Mouse (Mus musculus) layer of hippocampus, postnatal 25 days (tissue): Measurements from ENCODE around the gene Rsrc2. TPM values are rescaled to one million over a fixed set of nuclear protein-coding genes. Genes with fewer than 3 reads are reported as not detected.
A peak's percentile ranks its signal among the peaks of the same experiment; 100 is the strongest.

ENCODE experiments used
- DNase-seq, 2 experiments: peaks; one replicate each; pipeline ENCODE4 v3.0.0; 2022; ENCODE audit warnings: mixed read lengths in 2 of 2, low spot score in 1 of 2; ENCODE audit errors: extremely low spot score in 1 of 2
- total RNA-seq, 2 experiments: library from RNA; stranded (reverse); gene quantifications; 2 replicates each; pipeline ENCODE4 v1.2.3; 2021

The Rsrc2 gene
- total RNA-seq, 2 experiments from 2014 or later, result 90.6 to 108 TPM

DNA sequence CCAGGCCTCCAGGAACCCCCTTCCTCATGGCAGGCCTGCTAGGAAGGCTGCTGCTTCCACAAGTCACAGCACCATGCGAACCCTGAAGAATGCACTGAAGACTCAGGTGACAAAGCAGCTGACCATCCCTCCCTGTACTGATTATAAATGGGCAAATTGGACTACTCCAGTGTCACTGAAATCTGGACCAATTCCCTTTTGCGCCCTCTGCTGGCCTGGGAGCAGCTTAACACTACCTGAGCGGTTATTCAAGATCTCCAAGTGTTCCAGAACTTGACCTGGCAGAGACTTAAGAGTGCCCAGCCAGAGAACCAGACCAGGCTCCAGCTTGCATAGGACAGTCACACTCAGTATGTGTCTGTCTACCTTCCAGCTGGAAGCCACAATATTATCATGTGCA is 50.0 kb downstream of the Rsrc2 start:
- peak; percentile 40 to 80 for DNase-seq

DNA sequence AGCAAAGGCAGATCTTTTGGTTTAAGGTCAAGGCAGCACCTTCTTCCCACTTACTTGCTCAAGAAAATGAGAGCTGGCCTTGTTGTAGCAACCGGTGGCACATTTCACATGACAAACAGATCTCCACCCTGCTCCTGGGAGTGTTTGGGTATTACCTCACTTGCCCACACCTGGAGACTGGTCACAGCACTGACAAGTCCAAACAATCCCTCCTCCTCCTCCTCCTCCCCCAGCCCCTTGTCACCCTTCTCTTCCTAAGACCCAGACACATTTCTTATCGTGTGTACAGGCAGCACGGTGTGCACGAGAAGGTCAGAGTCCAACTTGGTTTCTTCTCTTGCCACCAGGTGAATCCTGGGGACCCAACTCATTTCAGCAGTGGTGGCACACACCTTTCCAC is 52.3 kb downstream of the Rsrc2 start:
- DNase-seq, result no peak

DNA sequence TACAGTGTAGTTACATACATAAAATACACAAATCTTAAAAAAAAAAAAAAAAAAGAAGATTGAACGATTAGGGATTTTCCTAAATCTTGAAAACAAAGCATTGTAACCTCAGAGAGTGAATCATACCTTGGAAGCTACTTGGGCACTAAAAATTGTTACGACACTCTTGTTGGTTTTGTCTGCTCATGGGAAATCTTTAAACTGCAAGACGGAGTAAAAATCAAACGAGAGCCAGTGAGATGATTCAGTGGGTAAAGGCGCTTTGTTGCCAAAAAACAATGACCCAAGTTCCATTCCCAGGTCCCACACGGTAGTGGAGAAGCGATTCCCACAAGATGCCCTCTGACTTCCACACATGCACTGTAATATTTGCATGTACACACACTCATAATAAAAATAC is 53.0 kb downstream of the Rsrc2 start:
- no peak for DNase-seq

DNA sequence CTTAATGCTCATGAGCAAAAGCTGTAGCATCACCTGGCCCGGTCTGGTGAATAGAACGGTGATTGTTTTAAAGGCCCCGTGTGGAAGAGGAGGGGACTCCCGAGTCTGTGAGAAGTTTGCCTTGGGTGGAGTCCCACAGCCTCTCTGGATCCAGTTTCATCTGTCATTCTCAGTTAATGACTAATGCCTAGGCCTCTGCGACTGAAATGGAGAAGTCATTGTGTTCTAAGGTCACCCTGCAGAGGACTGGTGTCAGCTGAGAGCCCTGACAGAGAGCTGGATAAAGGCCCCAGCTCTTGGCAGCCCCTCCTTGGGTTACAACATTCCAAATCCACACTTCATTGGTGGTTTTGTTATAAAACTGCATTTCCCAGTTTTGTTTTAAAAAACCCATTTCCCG is 54.7 kb downstream of the Rsrc2 start:
- DNase-seq, result no peak

DNA sequence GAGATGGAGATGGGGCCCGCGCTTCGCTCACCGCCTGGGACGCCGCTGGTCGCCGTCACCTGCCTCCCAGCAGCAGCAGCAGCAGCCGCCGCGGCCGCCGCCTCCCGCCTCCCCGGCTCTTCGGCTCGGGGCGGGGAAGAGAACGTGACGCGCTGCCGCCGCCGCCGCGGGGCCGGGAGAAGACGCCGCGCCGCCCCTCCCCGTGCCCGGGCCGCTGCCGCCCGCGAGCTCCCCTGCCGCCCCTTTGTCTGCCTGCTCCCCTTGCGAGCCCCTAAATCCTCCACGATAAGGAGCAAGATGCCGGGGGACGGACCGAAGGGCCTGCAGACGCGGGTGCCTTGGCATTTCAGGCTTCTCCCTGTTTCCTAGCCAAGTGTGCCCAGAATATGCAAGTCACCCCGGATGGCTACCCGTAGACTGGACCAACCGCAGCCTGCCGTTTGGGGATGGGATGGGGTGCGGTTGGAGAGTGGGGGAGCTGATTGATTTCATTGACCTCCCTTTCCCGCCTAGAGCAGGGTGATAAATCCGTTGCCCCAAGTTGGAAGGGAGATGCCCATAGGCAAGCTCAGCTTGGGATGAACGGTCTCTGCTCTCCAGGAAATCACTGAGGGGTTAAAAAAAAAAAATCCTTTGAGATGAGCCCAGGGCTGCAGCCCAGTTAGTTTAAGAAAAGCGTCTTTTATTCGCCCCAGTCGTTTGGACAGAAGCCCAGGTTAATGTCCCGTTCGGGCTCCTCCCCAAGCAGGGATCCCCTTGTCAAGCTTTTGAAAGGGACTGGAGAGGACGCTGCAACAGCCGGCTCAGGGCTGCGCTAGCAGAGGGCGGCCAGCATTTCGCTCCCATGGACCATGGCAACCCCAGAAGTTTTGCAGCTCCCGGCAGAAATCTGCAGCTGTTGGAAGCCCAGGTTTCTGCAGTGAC is 64.7 kb downstream of the Rsrc2 start, which contains the start of gene Clip1:
Gene Clip1 (minus strand): TSS at position 398 of the 924 bp plus-strand sequence.
- peak; percentile 64 to 65 for DNase-seq

DNA sequence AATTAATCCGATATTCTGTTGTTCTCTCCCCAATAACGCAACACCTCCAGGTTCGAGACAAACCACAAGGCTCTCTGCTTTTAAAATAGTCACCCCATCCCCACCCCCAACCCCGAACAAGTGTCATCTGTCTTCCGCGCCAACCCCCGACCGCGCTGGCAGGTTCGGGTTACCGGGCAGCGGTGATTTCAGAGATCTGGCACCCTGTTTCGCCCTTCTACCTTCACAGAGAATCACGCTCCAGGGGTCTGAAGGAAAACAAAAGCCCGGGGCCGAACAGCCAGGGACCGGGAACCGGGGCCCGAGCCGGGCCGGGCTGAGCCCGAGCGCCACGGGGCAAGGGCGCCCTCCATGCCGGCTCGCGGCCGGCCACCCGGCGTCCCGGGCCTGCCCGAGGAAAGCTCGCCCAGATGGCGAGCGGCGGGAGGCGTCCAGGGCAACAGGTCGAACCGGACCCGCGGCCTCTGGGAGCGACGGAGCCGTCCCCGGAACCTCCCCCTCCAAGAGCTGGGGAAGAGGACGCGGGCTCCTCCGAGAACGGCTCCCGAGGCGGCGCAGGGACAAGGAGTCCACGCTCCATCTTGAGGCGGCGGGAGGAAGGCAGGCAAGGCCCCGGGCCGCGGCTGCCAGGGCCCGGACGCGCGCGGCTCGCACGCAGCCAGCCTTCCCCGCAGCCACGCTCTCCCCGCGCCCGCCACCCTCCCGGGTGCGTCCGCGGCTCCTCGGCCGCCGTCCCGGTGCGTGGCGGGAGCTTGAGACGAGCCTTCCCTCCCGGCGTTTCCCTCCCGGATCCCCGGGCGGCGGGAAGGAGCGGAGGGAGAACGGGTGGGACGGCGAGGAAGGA is 65.6 kb downstream of the Rsrc2 start:
- peak in 1 of 2 experiments; percentile 27 for DNase-seq

DNA sequence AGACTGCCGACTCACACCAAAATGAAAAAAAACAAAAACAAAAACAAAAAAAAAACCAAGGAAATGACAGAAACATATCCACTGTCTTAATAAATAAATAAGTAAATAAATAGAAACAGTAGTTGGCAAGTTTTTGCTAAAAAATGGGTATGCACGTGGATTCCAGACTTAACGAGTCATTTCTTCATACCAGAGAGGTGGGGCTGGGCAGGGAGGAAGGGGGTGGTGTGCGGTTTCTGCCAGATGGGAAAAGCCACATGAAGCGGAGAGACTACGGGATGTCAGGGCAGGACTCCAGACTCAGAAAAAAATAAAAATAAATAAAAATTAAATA is 66.2 kb downstream of the Rsrc2 start:
- no peak for DNase-seq

DNA sequence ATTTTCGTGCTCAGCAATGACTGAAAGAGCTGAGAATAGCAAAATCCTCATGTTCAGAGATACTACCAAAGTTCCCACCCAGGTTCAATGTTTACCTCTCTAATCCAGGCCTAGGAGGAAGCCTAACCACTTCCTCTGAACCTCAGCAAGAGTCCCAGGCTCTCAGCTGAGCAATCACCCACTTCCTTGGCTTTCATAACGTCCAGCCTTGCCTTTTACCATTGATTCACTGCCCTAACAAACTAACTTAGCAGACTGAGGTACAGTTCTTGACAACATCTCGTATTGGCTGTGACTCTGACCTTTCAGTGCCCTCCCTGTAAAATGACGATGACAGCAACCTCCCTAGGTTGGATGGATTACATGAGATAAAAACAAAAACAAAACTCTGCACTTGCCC is 66.8 kb downstream of the Rsrc2 start:
- DNase-seq, result no peak

DNA sequence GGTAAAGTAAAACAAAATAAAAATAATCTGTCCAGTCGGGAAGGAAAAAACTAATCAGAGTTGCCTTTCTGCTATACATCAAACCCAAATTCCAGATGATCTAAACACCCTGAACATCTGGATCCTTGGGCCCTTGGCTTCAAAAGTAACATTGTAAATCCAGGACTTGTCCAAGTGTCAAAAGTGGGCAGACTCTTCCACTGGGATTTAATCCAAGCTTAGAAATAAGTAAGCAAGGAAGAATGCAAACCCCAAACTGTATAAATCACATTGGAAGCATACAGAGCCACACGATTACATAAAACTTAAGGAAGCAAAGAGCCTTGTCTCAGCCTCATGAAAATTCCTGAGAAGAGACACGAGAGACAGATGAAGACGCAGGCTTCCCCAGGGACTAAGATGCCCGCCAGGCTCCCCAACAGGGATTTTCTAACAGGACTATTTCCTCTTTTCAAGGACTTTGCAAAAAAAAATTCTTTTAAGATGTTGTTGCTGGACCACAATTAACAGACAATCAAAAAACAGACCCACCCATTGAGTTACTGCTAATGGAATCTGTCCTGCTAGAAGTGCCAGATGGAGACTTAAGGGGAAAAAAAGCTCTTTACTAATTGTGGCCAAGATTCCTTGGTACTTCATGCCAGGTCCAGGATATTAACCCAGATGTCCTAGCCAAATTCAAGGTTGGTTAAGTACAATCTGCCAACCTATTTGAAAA is 69.5 kb downstream of the Rsrc2 start:
- no peak for DNase-seq

DNA sequence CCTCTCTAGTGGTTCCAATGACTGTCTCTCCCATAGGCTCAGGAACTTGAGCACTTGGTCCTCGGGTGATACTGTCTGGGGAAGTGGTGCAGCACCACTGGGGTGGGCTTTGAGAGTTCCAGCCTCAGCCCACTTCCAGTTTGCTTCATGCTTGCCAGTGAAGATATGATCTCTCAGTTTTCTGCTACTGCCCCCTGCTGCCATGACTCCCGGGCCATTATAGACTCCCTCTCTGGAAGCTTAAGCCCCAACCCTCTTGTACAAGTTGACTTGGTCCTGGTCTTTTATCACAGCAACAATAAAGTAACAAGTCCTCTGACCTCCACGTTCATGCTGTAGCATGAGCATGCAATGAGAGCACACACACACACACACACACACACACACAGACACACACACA is 70.1 kb downstream of the Rsrc2 start:
- DNase-seq, result no peak

Other genes with a start within 250 kb of the Rsrc2 start
- gene B3gnt4, start 239.0 kb downstream of the Rsrc2 start, total RNA-seq, result 1 to 10 TPM in 1 of 2 experiments, under 1 TPM in 1; 0.94 to 1.2 TPM
- 10 to 100 TPM; 34.4 to 35.3 TPM for gene Diablo, start 225.2 kb downstream of the Rsrc2 start, total RNA-seq
- 1 to 10 TPM; 2.0 to 5.2 TPM for gene Gm49027, start 223.9 kb downstream of the Rsrc2 start, total RNA-seq
- gene Vps33a, start 176.4 kb downstream of the Rsrc2 start, total RNA-seq, result 10 to 100 TPM; 80.6 to 82.4 TPM
- 100 to 1,000 TPM; 114 to 130 TPM for gene Clip1, start 64.8 kb downstream of the Rsrc2 start, total RNA-seq
- gene Zcchc8, start 28.3 kb downstream of the Rsrc2 start, total RNA-seq, result 10 to 100 TPM; 45.4 to 50.1 TPM
- 1 to 10 TPM; 1.9 to 2.9 TPM for gene Kntc1, start 302 bp upstream of the Rsrc2 start, total RNA-seq
- under 1 TPM in 1 of 2 experiments, not detected in 1; 0.12 TPM for gene Hcar2, start 116.1 kb upstream of the Rsrc2 start, total RNA-seq
- gene Hcar1, start 130.6 kb upstream of the Rsrc2 start, total RNA-seq, result under 1 TPM; 0.61 to 0.74 TPM
- gene Denr, start 157.8 kb upstream of the Rsrc2 start, total RNA-seq, result 10 to 100 TPM; 60.5 to 62.0 TPM
- 1 to 10 TPM in 1 of 2 experiments, under 1 TPM in 1; 0.54 to 1.4 TPM for gene Gm43518, start 178.0 kb upstream of the Rsrc2 start, total RNA-seq
- gene Ccdc62, start 181.3 kb upstream of the Rsrc2 start, total RNA-seq, result 1 to 10 TPM; 3.5 to 4.3 TPM
- 10 to 100 TPM; 48.8 to 51.3 TPM for gene Hip1r, start 224.2 kb upstream of the Rsrc2 start, total RNA-seq